Comparison of ENCODE assay signal across 24 mouse cellular contexts in the genomic region with DNA sequence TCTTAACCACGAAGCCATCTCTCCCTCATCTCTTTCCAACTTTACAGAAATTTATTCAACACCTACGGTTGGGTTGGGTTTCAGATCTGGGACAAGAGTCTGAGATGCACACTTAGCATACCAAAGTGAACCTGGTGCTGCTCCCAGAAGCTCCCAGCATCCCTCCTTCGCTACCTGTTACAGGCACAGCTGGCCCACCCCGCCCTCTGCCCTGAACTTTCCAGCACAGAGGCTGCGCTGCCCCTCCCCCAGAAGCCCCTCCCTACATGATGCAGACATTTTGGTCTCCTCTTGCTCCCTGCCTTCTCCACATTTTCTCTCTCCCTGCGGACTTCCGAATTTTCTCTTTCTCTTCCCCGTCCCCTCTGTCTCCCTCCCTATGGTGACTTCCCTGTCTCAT. TPM values are rescaled to one million over a fixed set of nuclear protein-coding genes. Genes with fewer than 3 reads are reported as not detected.
DNase-seq lines count a peak whose midpoint lies in the region; ATAC-seq and TF ChIP-seq lines count a peak whose summit lies in the region.
"Had no signal": no experiment of that assay in that cellular context is flagged by ENCODE, and none has a peak within 500 bp of the region (broad histone marks: within the 10 kb centered on the region; RNA-seq: fewer than 3 reads in every experiment).

No protein-coding gene starts in this region.

- no peaks in the 10 kb centered on the region for H3K36me3 ChIP-seq in ES-E14 (ENCODE audit: control insufficient read depth, insufficient read depth, low read length, poor library complexity, severe bottlenecking)
- H3K36me3 ChIP-seq: forebrain, embryonic 10.5 days; heart, embryonic 13.5 days; hindbrain, embryonic 15.5 days had no signal

- DNase-seq in right cerebral cortex, adult 18-20 months, result peak; percentile 10
- DNase-seq in right cerebral cortex, postnatal 25 days, result no peak
- DNase-seq in ES-E14 (ENCODE audit: low read depth, low spot score), result no peak
- DNase-seq in brain, adult 2 months (ENCODE audit: low read depth, low spot score), result peak; percentile 29
- no peak for DNase-seq in left cerebral cortex, adult 11 months (ENCODE audit: low spot score)
- DNase-seq in urinary bladder, postnatal 10 days (ENCODE audit: low spot score), result no peak
- DNase-seq: adrenal gland, adult 8-10 months; adrenal gland, postnatal 25 days; B cell, adult 2 months; cerebellum, adult 18-20 months; cerebellum, adult 9-10 months; cerebellum, postnatal 14 days; gastrocnemius, postnatal 25 days; heart, adult 18-20 months; heart, postnatal 14 days; heart, postnatal 4 days had no signal

- no peaks in the 10 kb centered on the region for H3K9me3 ChIP-seq in ES-E14 (ENCODE audit: control insufficient read depth, insufficient read depth, low read depth, low read length)
- H3K9me3 ChIP-seq: forebrain, embryonic 10.5 days; forebrain, embryonic 13.5 days; heart, embryonic 13.5 days; hindbrain, embryonic 15.5 days had no signal

- H3K4me3 ChIP-seq in ES-E14 (ENCODE audit: insufficient read depth in 1 of 2, low read depth in 1 of 2, low read length in 2 of 2, poor library complexity in 1 of 2, severe bottlenecking in 1 of 2), result peak overlapping the region; percentile 10; a peak in 3 of 4 replicates
- H3K4me3 ChIP-seq: forebrain, embryonic 10.5 days; forebrain, embryonic 13.5 days; heart, embryonic 13.5 days; hindbrain, embryonic 15.5 days had no signal

- peak overlapping the region; percentile 42; the same call in 1 of the 2 replicates for H3K9ac ChIP-seq in ES-E14 (ENCODE audit: insufficient read depth, low read depth, low read length, poor library complexity, severe bottlenecking)
- H3K9ac ChIP-seq: forebrain, embryonic 13.5 days; heart, embryonic 13.5 days; hindbrain, embryonic 15.5 days had no signal

- in situ Hi-C loops in ES-E14 (cut with MboI; ENCODE audit: low sequenced_read_pairs in 2 of 2, unreplicated experiment in 2 of 2), result no loop called here

- no peak for ATAC-seq in activated CD4-positive, CD25-positive, alpha-beta regulatory T cell, adult 4 months
- ATAC-seq: forebrain, embryonic 13.5 days; forebrain, embryonic 16.5 days; intestine, postnatal 0 days had no signal

- H3K27ac ChIP-seq in ES-E14 (ENCODE audit: insufficient read depth, low read depth, low read length, poor library complexity, severe bottlenecking), result peak overlapping the region; percentile 85
- H3K27ac ChIP-seq: forebrain, embryonic 10.5 days; forebrain, embryonic 13.5 days; heart, embryonic 13.5 days; hindbrain, embryonic 15.5 days had no signal

- peaks cover 7 to 15% of the 10 kb centered on the region in 2 experiments for H3K4me1 ChIP-seq in ES-E14 (ENCODE audit: control insufficient read depth in 2 of 2, insufficient read depth in 2 of 2, low read length in 2 of 2, poor library complexity in 1 of 2)

TF ChIP-seq in ES-E14, 5 proteins besides CTCF, POLR2A, EP300 and RAD21:
- TF ChIP-seq ZNF384 (IDR thresholded peaks at IDR 0.05; ENCODE audit: low read depth, low read length) (no peak), MAFK (IDR thresholded peaks at IDR 0.05; ENCODE audit: insufficient read depth, low read depth, low read length) (no peak), HCFC1 (IDR thresholded peaks at IDR 0.05; ENCODE audit: borderline replicate concordance, insufficient read depth, low read length) (0 out of 2 replicates have a peak, but pooled peaks have one; percentile 39), CHD2 (IDR thresholded peaks at IDR 0.05; ENCODE audit: low read depth, low read length) (0 out of 2 replicates have a peak, but pooled peaks have one; percentile 12), ZC3H11A (IDR thresholded peaks at IDR 0.05; ENCODE audit: borderline replicate concordance, low read depth, low read length) (no peak)

RNA-seq across cellular contexts. Expression of gene Zbtb8a, which starts 3.2 kb away (rescaled TPM):
- 25.3 and 32.5 TPM in 2 replicates for total RNA-seq in ES-E14 (2012; rRNA removed)
- 1 to 10 TPM; 4.4 to 5.3 TPM for polyA plus RNA-seq in activated CD4-positive, CD25-positive, alpha-beta regulatory T cell, adult 4 months (2017; shearing (Covaris generic))

RNA-seq across cellular contexts. Expression of gene Zbtb8os, which starts 45.7 kb away (rescaled TPM):
- 41.4 and 59.9 TPM in 2 replicates for total RNA-seq in ES-E14 (2012; rRNA removed)
- 100 to 1,000 TPM; 117 TPM for polyA plus RNA-seq in activated CD4-positive, CD25-positive, alpha-beta regulatory T cell, adult 4 months (2017; shearing (Covaris generic))

RNA-seq across cellular contexts. Expression of gene Rbbp4, which starts 46.0 kb away (rescaled TPM):
- 59.7 and 81.2 TPM in 2 replicates for total RNA-seq in ES-E14 (2012; rRNA removed)
- polyA plus RNA-seq in activated CD4-positive, CD25-positive, alpha-beta regulatory T cell, adult 4 months (2017; shearing (Covaris generic)), result 100 to 1,000 TPM; 309 to 413 TPM

RNA-seq across cellular contexts. Expression of gene Zbtb8b, which starts 59.5 kb away (rescaled TPM):
- 2.5 and 2.7 TPM in 2 replicates for total RNA-seq in ES-E14 (2012; rRNA removed)
- polyA plus RNA-seq in activated CD4-positive, CD25-positive, alpha-beta regulatory T cell, adult 4 months (2017; shearing (Covaris generic)), result not detected
- total RNA-seq: gastrocnemius, adult 8-10 months; gastrocnemius, postnatal 25 days had no signal

Comparison
In these comparisons a context has a peak if more than half of its experiments do, and no peak if none do; other contexts are left out.
1. DNase-seq: peak in right cerebral cortex, adult 18-20 months (single experiment) and brain, adult 2 months (single experiment); none in right cerebral cortex, postnatal 25 days (single experiment), ES-E14 (single experiment), left cerebral cortex, adult 11 months (single experiment) and urinary bladder, postnatal 10 days (single experiment).